Mouse (Mus musculus) MEL (cell line): ENCODE results near the gene Pbp2. TPM values are rescaled to one million over a fixed set of nuclear protein-coding genes. Genes with fewer than 3 reads are reported as not detected.

Source experiments
- DNase-seq: peaks from one replicate; pipeline ENCODE4 v3.0.0; 2011; ENCODE audit warnings: low read depth, low spot score
- H3K27ac ChIP-seq: 2 replicates; pipeline ENCODE4 v1.5.1; 2012; ENCODE audit warnings: low read depth, mild to moderate bottlenecking, control low read depth, low read length, moderate library complexity; ENCODE audit not compliant: control insufficient read depth
- H3K27me3 ChIP-seq, 2 experiments: fragments of 150-350 bp in 1 of 2; sonication (generic) in 1 of 2; 2 replicates each; pipeline ENCODE4 v1.6.1; 2012; ENCODE audit warnings: low read length in 2 of 2, mild to moderate bottlenecking in 2 of 2, improper control_type of control experiment in 1 of 2, moderate library complexity in 1 of 2; ENCODE audit not compliant: insufficient read depth in 2 of 2, control insufficient read depth in 1 of 2
- H3K36me3 ChIP-seq, 2 experiments: 2 replicates each; pipeline ENCODE4 v1.6.1; 2012 to 2014; ENCODE audit warnings: low read length in 2 of 2, improper control_type of control experiment in 1 of 2, inconsistent platforms in 1 of 2, mild to moderate bottlenecking in 1 of 2; ENCODE audit not compliant: insufficient read depth in 2 of 2, control insufficient read depth in 1 of 2
- H3K4me1 ChIP-seq, 2 experiments: fragments of 150-350 bp in 1 of 2; sonication (generic) in 1 of 2; 2 replicates each; pipeline ENCODE4 v1.6.1; 2012; ENCODE audit warnings: low read length in 2 of 2, improper control_type of control experiment in 1 of 2, mild to moderate bottlenecking in 1 of 2; ENCODE audit not compliant: insufficient read depth in 2 of 2, control insufficient read depth in 1 of 2
- H3K4me3 ChIP-seq, 2 experiments: fragments of 150-350 bp in 1 of 2; sonication (generic) in 1 of 2; 2 replicates each; pipeline ENCODE4 v1.5.1; 2012; ENCODE audit warnings: low read depth in 2 of 2, low read length in 2 of 2, mild to moderate bottlenecking in 2 of 2, moderate library complexity in 2 of 2, control low read depth in 1 of 2, improper control_type of control experiment in 1 of 2; ENCODE audit not compliant: control insufficient read depth in 1 of 2, insufficient read depth in 1 of 2
- H3K79me2 ChIP-seq: 2 replicates; pipeline ENCODE4 v1.6.1; 2012; ENCODE audit warnings: mild to moderate bottlenecking, low read length, moderate library complexity; ENCODE audit not compliant: control insufficient read depth, poor library complexity, insufficient read depth
- H3K9ac ChIP-seq: 2 replicates; pipeline ENCODE4 v1.6.1; 2012; ENCODE audit warnings: low read depth, mild to moderate bottlenecking, control low read depth, low read length, moderate library complexity; ENCODE audit not compliant: control insufficient read depth, poor library complexity, severe bottlenecking
- H3K9me3 ChIP-seq: fragments of 150-350 bp; sonication (generic); replicated peaks from 2 replicates; pipeline ENCODE4 v1.6.1; 2012; ENCODE audit warnings: mild to moderate bottlenecking, low read length, improper control_type of control experiment, moderate library complexity; ENCODE audit not compliant: insufficient read depth
- BHLHE40 ChIP-seq: IDR thresholded peaks from 2 replicates; pipeline ENCODE4 v1.6.1; 2012; ENCODE audit warnings: low read depth, mild to moderate bottlenecking, inconsistent platforms, low read length, improper control_type of control experiment, borderline replicate concordance
- CHD1 ChIP-seq: IDR thresholded peaks from 2 replicates; pipeline ENCODE4 v1.6.1; 2012; ENCODE audit warnings: low read depth, mild to moderate bottlenecking, inconsistent platforms, low read length, improper control_type of control experiment
- CHD2 ChIP-seq: IDR thresholded peaks from 2 replicates; pipeline ENCODE4 v1.6.1; 2011; ENCODE audit warnings: low read length, improper control_type of control experiment
- E2F4 ChIP-seq: IDR thresholded peaks from 2 replicates; pipeline ENCODE4 v1.6.1; 2011; ENCODE audit warnings: low read depth, low read length, improper control_type of control experiment, borderline replicate concordance
- EP300 ChIP-seq, 2 experiments: IDR thresholded peaks; 2 replicates each; pipeline ENCODE4 v1.6.1; 2011; ENCODE audit warnings: improper control_type of control experiment in 2 of 2, low read length in 2 of 2, low read depth in 1 of 2, mild to moderate bottlenecking in 1 of 2
- ETS1 ChIP-seq: IDR thresholded peaks from 2 replicates; pipeline ENCODE4 v1.6.1; 2012; ENCODE audit warnings: low read depth, mild to moderate bottlenecking, inconsistent platforms, low read length, improper control_type of control experiment, moderate library complexity
- GABPA ChIP-seq: IDR thresholded peaks from 2 replicates; pipeline ENCODE4 v1.6.1; 2012; ENCODE audit warnings: low read depth, mild to moderate bottlenecking, inconsistent platforms, low read length, improper control_type of control experiment, moderate library complexity
- MAFK ChIP-seq: IDR thresholded peaks from 2 replicates; pipeline ENCODE4 v1.6.1; 2011; ENCODE audit warnings: low read depth, mild to moderate bottlenecking, low read length, improper control_type of control experiment, borderline replicate concordance
- MEF2A ChIP-seq: IDR thresholded peaks from 2 replicates; pipeline ENCODE4 v1.6.1; 2014; ENCODE audit warnings: low read depth, mild to moderate bottlenecking, inconsistent platforms, low read length, improper control_type of control experiment; ENCODE audit not compliant: poor library complexity, insufficient replicate concordance, severe bottlenecking; ENCODE audit errors: extremely low read depth
- MXI1 ChIP-seq: IDR thresholded peaks from 2 replicates; pipeline ENCODE4 v1.6.1; 2011; ENCODE audit warnings: mild to moderate bottlenecking, low read depth, low read length, improper control_type of control experiment
- MYB ChIP-seq: IDR thresholded peaks from 2 replicates; pipeline ENCODE4 v1.6.1; 2011; ENCODE audit warnings: mild to moderate bottlenecking, low read depth, low read length, improper control_type of control experiment
- NELFE ChIP-seq: IDR thresholded peaks from 2 replicates; pipeline ENCODE4 v1.6.1; 2011; ENCODE audit warnings: low read depth, low read length, improper control_type of control experiment
- POLR2A ChIP-seq, 2 experiments: IDR thresholded peaks; 2 replicates each; pipeline ENCODE4 v1.6.1; 2011 to 2012; ENCODE audit warnings: low read length in 2 of 2, mild to moderate bottlenecking in 2 of 2, control low read depth in 1 of 2, improper control_type of control experiment in 1 of 2, low read depth in 1 of 2, moderate library complexity in 1 of 2; ENCODE audit not compliant: control insufficient read depth in 1 of 2, insufficient read depth in 1 of 2, poor library complexity in 1 of 2
- POLR2AphosphoS2 ChIP-seq: IDR thresholded peaks from 2 replicates; pipeline ENCODE4 v1.6.1; 2011; ENCODE audit warnings: low read length, improper control_type of control experiment
- POLR2AphosphoS5 ChIP-seq: IDR thresholded peaks from 2 replicates; pipeline ENCODE4 v1.6.1; 2012; ENCODE audit warnings: low read depth, borderline replicate concordance, mild to moderate bottlenecking, inconsistent platforms, low read length, moderate library complexity, mixed read lengths
- RAD21 ChIP-seq: IDR thresholded peaks from 2 replicates; pipeline ENCODE4 v1.6.1; 2011; ENCODE audit warnings: mild to moderate bottlenecking, low read depth, low read length, improper control_type of control experiment
- RCOR1 ChIP-seq: IDR thresholded peaks from 2 replicates; pipeline ENCODE4 v1.6.1; 2012; ENCODE audit warnings: low read depth, mild to moderate bottlenecking, inconsistent platforms, low read length, improper control_type of control experiment
- SIN3A ChIP-seq: IDR thresholded peaks from 2 replicates; pipeline ENCODE4 v1.6.1; 2012; ENCODE audit warnings: low read length, improper control_type of control experiment, inconsistent platforms
- SMC3 ChIP-seq: IDR thresholded peaks from 2 replicates; pipeline ENCODE4 v1.6.1; 2011; ENCODE audit warnings: low read depth, low read length, improper control_type of control experiment
- TCF12 ChIP-seq: IDR thresholded peaks from 2 replicates; pipeline ENCODE4 v1.6.1; 2014; ENCODE audit warnings: low read depth, mild to moderate bottlenecking, inconsistent platforms, low read length, improper control_type of control experiment, moderate library complexity
- UBTF ChIP-seq: IDR thresholded peaks from 2 replicates; pipeline ENCODE4 v1.6.1; 2012; ENCODE audit warnings: low read depth, mild to moderate bottlenecking, inconsistent platforms, low read length, improper control_type of control experiment, moderate library complexity, borderline replicate concordance; ENCODE audit not compliant: insufficient read depth
- ZC3H11A ChIP-seq: IDR thresholded peaks from 2 replicates; pipeline ENCODE4 v1.6.1; 2012; ENCODE audit warnings: low read depth, mild to moderate bottlenecking, inconsistent platforms, low read length, improper control_type of control experiment
- ZKSCAN1 ChIP-seq: IDR thresholded peaks from 2 replicates; pipeline ENCODE4 v1.6.1; 2012; ENCODE audit warnings: low read depth, mild to moderate bottlenecking, inconsistent platforms, low read length, improper control_type of control experiment, moderate library complexity
- ZMIZ1 ChIP-seq: IDR thresholded peaks from 2 replicates; pipeline ENCODE4 v1.6.1; 2012; ENCODE audit warnings: low read depth, mild to moderate bottlenecking, inconsistent platforms, low read length, improper control_type of control experiment, moderate library complexity
- polyA plus RNA-seq, 2 experiments: library from polyadenylated mRNA; stranded (reverse) in 1 of 2; unstranded in 1 of 2; fragments of >175 nt in 1 of 2; fragments of >200 nt in 1 of 2; gene quantifications; 2 replicates each; pipeline versions ENCODE4 v1.2.1 to v1.2.4; 2012; ENCODE audit warnings: low replicate concordance in 2 of 2, low read depth in 1 of 2; ENCODE audit not compliant: insufficient read length in 2 of 2, insufficient read depth in 1 of 2, missing spikeins in 1 of 2
- total RNA-seq: library from RNA; depleted of rRNA; stranded (reverse); fragments of 300-350 nt; gene quantifications from 2 replicates; pipeline ENCODE4 v1.2.3, GENCODE M21; 2012

Gene Pbp2
- total and polyA plus RNA-seq, 3 experiments, result not detected

- Histone ChIP-seq H3K27me3 (no peaks in the 10 kb centered on the region), H3K27ac (no peak overlapping the region), H3K4me3 (no peak overlapping the region), H3K36me3 (no peaks in the 10 kb centered on the region), H3K4me1 (no peaks in the 10 kb centered on the region), H3K79me2 (no peaks in the 10 kb centered on the region), H3K9ac (no peak overlapping the region), H3K9me3 (no peaks in the 10 kb centered on the region)
- TF ChIP-seq RAD21, result no peak
- TF ChIP-seq POLR2AphosphoS5, result no peak
- no peak for TF ChIP-seq RCOR1
- no peak for TF ChIP-seq MAFK
- TF ChIP-seq UBTF, result no peak
- no peak for TF ChIP-seq NELFE
- no peak for TF ChIP-seq TCF12
- no peak for TF ChIP-seq CHD1
- TF ChIP-seq E2F4, result no peak
- TF ChIP-seq ZMIZ1, result no peak
- TF ChIP-seq BHLHE40, result no peak
- TF ChIP-seq EP300 (IDR thresholded peaks at IDR 0.05; ENCODE audit: low read depth in 1 of 2, low read length in 2 of 2), result no peak
- TF ChIP-seq MXI1, result no peak
- TF ChIP-seq MEF2A, result no peak
- no peak for TF ChIP-seq MYB
- TF ChIP-seq SMC3, result no peak
- no peak for TF ChIP-seq POLR2A (IDR thresholded peaks at IDR 0.05; ENCODE audit: control insufficient read depth in 1 of 2, insufficient read depth in 1 of 2, low read depth in 1 of 2, low read length in 2 of 2, poor library complexity in 1 of 2)
- TF ChIP-seq CHD2, result no peak
- no peak for DNase-seq
Observed at GRCm38 (mm10) chr6:135269626-135270025, 40.6 kb downstream of the Pbp2 start.

- TF ChIP-seq GABPA, result no peak
- no peak for TF ChIP-seq ZKSCAN1
- no peak for TF ChIP-seq ZC3H11A
- no peak for TF ChIP-seq ETS1
- TF ChIP-seq SIN3A, result no peak
- TF ChIP-seq MYB, result no peak
- TF ChIP-seq POLR2AphosphoS2, result no peak
- TF ChIP-seq RCOR1, result no peak
- no peak for TF ChIP-seq CHD1
- no peak for TF ChIP-seq CHD2
- TF ChIP-seq, all 39 proteins: peak for 0
- no peaks in the 10 kb centered on the region for H3K36me3 ChIP-seq
- no peaks in the 10 kb centered on the region for H3K9me3 ChIP-seq
- no peaks in the 10 kb centered on the region for H3K79me2 ChIP-seq
- no peak overlapping the region for H3K9ac ChIP-seq
- H3K27me3 ChIP-seq, result no peaks in the 10 kb centered on the region
- no peak overlapping the region for H3K4me3 ChIP-seq
- DNase-seq, result no peak
- no peak overlapping the region for H3K27ac ChIP-seq
- H3K4me1 ChIP-seq, result no peaks in the 10 kb centered on the region
Observed at GRCm38 (mm10) chr6:135268392-135268791, 41.8 kb downstream of the Pbp2 start.
